Mouse (Mus musculus) lung, postnatal 14 days (tissue): ENCODE measurements around the gene Gm8909.
"Not testable (repeated sequence)": the region's sequence is repeated elsewhere in the genome, so short reads cannot be mapped to it uniquely, and the experiment has no call there.

Experiments used
- DNase-seq: peaks from one replicate; pipeline ENCODE4 v3.0.0; 2021

The Gm8909 gene

DNA sequence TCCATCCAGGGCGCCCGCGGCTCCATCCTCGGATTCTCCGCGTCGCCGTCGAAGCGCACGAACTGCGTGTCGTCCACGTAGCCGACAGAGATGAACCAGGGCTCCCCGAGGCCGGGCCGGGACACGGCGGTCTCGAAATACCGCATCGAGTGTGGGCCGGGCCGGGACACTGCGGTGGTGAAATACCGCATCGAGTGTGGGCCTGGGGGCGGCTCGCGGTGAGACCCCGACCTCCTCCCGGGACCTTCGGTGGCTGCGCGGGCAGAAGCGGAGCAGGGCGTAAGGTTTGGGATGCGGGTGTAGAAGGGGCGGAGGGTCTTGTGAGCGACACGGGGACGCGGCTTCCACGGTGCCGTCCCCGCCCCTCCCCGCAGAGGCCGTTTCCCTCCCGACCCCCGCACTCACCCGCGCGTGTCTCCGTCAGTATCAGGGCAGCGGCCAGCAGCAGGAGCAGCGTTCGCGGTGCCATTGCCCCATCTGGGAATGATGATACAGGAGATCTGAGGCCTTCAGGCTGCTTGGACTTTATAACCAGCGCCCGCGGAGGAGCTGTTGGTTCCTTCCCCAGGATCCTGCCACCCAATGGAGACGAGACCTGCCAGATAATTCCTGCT, at the start of gene Gm8909:
TSS of gene Gm8909 (minus strand) at position 499 of the 614 bp plus-strand sequence.
- no peak for DNase-seq

DNA sequence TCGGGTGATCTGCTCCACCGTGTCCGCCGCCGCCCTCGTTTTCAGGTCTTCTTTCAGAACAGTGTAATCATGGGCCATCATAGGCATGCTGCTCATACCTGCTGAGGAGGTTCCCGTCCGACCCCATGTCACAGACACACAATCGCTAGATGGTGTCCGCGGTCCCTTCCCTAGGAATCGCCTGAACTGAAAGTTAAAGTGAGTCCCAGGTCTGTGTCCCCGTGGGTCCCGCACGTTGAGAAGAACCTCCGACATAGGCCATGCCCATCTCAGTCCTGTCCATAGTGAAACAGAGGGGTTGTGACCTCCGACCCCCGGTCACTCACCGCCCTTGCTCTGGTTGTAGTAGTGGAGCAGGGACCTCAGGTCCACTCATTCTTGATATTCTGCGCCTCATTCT, 47.2 kb upstream of the Gm8909 start:
- no peak for DNase-seq

DNA sequence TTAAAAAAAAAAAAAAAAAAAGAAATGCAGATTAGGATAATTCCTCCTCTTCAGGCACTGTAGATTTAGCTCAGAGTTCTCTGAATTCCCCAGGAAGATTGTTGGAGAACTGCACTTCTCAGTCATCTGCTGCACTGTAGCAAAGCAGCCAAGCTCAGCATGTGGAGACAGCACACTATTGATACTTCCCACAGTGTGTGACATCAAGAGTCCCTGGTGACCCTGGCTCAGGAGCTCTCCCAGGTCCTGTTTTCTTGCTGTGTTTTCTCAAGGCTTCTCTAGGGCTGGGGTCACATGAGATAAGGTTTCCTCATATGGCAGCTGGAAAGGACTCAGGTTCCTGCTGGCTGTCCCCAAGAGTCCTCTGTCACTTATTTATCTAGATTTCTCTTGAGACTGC, 38.5 kb upstream of the Gm8909 start:
- DNase-seq, result no peak

DNA sequence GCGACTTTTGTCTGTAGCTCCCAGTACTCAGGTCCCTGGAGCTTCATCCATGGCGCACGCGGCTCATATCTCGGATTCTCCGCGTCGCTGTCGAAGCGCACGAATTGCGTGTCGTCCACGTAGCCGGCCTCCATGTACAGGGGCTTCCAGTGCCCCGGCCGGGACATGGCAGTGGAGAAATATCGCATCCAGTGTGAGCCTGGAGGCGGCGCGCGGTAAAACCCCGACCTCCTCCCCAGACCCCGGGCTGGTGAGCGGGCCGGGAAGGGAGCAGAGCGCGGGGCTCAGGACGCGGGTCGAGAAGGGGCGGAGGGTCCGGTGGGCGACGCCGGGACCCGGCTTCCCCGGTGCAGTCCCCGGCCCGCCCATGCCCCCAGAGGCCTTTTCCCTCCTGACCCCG, 37.5 kb upstream of the Gm8909 start:
- peak; percentile 5 for DNase-seq

DNA sequence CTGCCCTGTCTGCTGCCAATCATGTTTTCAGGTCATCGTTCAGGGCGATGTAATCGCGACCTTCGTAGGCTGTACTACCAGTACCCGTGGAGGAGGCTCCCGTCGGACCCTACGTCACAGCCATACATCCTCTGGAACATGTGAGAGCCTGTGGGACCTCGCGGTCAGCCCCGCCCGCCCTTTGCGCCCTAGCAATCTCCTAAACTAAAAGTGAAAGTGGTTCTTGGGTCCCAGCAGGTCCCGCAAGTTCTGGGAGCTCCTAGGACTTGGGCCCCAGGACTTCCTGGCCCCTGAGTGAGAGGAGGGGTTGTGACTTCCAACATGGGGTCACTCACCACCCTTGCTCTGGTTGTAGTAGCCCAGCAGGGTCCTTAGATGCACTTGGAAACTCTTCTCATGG, 37.1 kb upstream of the Gm8909 start:
- peak; percentile 21 for DNase-seq

DNA sequence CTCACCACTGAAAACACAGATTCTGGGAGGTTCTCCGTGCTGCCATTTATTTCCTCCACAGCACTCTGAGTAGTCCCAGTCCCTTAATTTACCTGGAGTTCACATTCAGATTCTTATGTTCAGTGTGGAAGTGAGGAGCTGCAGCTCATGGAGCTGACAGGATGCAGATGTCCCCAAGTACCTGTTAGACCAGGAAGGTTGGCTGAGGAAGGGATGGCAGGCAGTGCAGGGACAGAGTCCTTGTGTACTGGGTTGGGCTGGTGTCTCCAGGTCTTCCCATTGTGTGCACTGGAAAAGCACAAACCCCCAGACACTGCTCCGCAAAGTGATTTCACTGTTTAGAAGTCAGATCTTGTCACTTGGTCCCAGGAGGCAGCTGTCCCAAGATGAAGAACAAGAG, 33.5 kb upstream of the Gm8909 start:
- no peak for DNase-seq

DNA sequence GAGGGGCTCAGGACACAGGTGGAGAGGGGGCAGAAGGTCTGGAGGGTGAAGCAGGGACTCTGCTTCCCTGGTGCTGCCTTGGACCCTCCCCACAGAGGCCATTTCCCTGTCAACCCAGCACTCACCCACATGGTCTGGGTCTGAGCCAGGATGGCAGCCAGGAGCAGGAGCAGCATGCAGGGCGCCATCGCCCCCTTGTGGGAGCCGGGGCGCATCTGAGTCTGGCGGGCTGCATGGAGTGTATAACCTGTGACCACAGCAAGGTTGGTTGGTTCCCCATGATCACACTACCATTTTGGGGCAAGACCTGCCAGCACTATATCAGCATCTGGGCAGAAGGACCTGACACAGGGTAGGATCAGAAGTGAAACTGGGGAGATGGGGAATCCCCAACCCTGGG, 30.0 kb upstream of the Gm8909 start:
- DNase-seq, result no peak

DNA sequence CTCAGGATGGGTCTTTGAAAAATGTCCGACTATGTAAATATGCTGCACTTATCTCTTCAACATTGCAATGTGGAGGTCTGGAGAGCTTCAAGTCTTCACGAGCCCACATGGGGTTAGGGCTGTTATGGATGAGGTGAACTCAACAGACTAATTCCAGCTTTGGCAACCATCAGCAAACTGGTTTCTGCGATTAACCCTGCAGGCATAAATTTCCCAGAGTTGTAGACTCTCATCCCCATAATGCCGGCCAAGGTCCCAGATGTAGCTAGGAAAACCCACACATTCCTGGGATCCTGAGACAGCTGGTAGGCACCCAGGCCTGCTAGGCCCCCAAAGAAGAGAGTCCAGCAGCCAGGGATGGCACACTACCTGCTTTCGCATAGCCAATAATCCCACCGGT, 26.1 kb upstream of the Gm8909 start:
- DNase-seq, result no peak

DNA sequence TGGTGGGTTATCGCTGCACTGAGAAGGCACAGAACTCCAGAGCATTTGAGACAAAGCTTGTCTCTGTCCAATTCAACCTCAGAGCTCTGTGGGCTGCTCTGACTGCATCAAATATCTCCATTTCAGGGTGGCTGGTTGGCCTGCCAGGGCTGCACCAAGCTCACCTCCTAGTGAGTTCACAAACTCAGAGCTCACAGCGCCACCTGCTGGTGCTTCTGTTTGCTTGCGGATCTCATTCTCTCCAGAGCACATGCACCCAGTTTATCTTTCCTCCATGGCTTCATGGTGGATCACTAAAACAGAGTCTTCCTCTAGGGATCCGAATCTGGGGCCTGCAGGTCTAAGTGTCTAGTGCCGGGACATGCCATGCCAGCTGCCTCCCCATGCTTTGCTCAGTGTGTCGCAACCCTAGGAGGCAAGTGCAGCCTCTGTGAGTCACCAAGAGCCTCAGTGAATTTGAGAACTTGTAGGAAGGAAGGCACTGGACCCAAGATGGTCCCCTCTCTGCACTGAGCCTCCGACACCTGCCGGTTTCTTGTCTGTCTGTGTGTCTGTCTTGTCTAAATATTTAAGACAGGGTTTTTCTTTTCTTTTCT, 25.3 kb upstream of the Gm8909 start:
- peak; percentile 77 for DNase-seq

DNA sequence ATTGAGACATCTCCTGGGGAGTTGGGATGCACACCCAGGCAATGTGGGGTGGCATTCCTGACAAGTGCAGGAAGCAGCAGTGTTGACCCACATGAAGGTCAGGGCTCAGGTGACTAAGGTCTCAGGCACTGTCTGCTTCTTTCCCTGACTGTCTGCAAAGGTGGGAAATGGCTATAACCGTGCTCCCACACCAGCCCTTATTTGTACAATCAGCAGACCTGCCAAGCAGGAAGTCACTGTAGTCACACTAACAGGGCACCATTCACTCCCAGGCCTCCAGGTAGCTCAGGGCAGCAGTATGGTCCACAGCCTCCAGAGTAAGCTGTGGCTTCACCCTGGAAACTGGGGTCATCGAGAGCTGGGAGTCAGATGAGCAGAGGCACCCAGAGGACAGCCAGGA, 24.0 kb upstream of the Gm8909 start:
- no peak for DNase-seq

DNA sequence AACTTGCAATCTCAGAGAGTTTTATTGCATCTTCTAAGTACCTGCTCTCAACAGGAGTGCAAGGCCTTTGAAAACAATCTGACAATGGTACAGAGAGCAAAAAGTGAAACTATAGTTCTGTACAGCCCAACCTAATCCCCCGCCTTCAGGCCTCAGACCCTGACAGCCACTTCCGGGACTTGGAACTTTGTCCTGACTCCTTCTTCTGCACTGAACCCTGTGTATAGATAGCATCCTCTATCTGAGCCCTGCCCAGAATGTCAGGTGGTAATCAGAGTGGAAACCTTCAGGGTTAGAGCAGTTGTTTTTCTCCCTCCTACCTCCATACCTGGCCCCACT, 21.8 kb upstream of the Gm8909 start, which contains the start of gene H2-T3:
TSS of gene H2-T3 (minus strand) at position 119 of the 339 bp plus-strand sequence.
- no peak for DNase-seq

DNA sequence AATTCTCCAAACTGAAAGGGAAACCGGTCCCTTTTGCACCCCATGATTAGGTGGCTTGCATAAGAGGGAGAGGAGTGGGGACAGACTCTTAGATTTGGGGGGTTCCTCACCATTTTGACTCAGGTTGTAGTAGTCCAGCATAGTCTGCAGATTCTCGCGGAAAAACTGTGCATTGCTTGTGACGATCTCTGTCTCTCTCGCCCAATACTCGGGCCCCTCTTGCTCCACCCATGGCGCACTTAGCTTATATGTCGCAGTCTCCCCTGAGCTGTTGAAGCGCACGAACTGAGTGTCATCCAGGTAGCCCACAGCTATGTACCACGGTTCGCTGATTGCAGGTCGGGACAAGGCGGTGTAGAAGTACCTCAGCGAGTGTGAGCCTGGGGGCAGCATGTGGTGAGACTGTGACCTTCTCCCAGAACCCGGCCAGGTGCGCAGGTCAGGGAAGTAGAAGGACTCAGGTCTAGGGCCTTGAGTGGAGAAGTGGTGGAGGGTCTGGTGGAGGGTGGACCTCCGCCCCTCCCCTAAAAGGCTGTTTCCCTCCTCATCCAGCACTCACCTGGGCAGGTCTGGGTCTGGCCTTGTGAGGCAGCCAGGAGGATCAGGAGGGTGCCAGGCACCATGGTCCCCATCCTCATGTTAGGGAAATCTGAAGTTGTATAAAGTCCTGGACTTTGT, 21.3 kb upstream of the Gm8909 start:
- DNase-seq, result no peak

DNA sequence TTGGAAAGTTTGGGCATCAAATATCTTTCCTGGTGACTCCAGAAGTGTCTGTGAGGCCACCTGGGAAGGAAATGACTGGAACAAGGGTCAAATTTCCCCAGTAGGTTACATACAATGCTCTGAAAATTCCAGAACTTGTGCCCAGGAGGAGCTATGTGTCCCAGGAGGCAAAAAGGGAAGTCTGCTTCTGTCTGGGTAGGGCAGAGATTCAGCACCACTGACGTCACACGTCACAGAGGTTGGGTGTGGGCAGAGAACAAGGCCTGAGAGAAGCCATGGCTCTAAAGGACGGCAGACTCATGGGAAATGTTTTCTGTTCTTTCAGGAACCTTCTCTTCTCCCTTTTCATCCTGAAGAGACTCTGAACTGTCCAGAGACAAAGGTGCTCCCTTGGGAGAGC, 19.2 kb upstream of the Gm8909 start:
- DNase-seq, result no peak

DNA sequence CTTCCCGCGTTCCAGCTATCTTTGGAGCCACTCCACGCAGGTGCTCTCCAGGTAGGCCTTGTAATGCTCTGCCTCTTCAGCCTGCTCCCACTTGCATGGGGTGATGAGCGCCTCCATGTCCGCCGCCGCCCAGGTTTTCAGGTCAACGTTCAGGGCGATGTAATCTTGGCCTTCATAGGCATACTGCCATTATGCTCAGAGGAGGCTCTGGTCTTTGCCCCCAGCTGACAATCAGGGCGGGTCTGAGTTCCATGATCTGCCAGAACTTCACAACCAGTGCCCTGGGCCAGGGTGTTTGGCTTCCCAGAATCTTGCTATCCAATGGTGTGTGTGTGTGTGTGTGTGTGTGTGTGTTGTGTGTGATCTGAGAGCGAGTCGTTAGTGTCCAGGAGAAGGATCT, 13.9 kb upstream of the Gm8909 start:
- DNase-seq, result no peak

DNA sequence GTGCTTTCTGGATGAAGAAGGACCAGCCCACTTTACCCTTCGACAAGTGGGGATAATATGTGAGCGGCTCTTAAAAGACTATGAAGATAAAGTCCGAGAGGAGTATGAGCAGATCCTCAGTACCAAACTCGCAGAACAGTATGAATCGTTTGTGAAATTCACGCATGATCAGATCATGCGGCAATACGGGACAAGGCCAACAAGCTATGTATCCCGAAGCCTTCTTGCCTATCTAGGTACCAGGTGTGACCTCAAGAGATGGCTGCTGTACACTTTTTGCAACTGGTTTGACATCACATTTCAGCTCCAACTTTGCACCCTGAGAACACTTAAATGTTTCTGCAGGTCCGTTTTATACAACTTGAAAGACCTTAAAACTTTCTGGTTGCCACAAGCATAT, 11.1 kb upstream of the Gm8909 start:
- DNase-seq, result not testable (repeated sequence)

DNA sequence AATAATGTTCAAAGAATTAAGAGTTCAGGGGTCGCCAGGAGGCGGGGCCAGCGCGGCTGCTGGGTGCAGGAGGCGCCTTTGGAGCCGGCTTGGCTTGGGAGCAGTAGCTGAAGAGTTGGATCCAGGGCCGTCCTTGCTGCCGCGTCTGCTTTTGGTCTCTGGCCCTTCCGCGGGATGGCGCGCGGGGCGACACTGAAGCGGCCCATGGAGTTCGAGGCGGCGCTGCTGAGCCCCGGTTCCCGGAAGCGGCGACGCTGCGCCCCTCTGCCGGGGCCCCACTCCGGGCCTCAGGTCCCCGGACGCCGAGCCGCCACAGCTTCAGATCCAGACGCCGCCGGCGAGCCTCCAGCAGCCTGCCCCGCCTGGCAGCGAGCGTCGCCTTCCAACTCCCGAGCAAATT, 10.6 kb upstream of the Gm8909 start:
- peak; percentile 17 for DNase-seq

DNA sequence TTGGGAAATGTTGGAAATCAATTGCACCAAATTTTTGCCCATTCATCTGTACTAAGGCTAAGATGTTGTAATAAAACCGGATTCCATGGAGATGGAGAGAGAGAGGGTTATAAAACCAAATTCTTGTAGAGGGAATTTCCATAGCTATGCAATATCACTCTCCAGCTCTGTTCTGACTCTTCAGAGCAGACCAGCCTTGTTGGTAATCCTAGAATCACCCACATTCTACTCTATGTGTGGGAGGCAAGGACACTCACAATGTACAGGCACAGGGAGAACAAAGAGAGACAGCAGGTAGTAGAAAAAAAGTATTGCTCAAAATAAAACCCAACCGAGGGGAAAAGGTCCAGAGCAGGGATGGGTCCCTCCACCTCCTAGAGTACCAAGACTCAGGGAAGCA, 7.8 kb upstream of the Gm8909 start:
- not testable (repeated sequence) for DNase-seq

DNA sequence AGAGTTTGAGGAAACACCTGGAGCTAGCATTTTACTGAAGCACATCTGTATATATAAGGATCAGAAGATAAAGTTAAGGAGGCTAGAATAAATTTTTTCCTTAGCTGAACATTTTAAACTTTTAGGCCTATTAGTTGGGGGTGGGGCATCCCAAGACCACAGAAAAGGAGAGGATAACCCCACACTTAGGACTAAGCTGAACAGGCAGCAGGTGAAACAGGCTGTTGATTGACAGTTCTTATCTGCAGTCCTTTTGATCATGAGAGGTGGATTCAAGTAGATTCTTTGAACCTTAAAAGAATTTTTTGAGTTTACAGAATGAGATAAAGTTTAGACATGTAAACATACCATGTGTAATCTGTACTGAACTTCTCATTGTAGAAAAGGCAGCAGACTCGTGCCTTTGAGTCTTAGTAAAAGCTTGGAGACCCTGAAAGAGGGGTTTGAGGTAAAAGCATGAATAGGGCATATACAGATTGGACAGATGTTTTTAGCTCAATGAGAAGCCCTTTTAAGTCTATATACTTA, 2.0 kb upstream of the Gm8909 start:
- DNase-seq, result no peak

DNA sequence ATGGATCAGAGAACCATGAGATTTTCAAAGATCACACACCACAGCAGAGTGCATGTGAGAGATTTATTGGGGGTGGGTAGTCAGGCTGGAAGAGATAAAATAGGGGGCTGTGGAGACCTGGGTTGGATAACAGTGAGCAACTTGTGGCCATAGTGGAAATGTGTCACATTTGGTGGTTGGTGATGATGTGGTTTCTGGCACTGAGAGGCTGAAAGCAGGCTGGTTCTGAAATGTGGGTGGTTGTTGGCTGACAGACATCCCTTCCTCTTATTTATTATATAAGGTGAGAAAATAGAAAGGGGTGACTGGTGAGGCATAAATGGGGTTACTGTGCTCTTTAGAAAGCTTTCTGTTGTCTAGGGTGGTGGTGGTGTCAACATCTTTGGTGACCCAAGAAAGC, 1.4 kb upstream of the Gm8909 start:
- DNase-seq, result no peak

DNA sequence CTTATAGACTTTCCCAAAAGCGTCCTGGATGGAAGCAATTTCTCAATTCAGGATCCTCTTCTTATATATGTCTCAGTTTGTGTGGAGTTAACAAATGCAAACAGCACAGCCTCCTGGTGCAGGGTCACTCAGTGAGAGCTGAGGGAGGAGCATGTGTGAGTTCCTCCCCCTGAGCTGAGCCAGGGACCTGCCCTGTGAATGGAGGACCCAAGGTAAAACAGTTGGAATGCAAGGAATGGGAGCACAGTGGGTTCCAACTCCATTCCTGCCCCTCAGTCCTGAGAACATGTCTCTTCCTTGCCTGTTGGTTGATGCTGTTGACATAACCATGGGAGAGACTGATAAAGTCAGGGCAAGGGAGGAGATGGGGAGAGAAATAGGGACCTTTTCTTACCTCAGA, 757 bp upstream of the Gm8909 start:
- not testable (repeated sequence) for DNase-seq

DNA sequence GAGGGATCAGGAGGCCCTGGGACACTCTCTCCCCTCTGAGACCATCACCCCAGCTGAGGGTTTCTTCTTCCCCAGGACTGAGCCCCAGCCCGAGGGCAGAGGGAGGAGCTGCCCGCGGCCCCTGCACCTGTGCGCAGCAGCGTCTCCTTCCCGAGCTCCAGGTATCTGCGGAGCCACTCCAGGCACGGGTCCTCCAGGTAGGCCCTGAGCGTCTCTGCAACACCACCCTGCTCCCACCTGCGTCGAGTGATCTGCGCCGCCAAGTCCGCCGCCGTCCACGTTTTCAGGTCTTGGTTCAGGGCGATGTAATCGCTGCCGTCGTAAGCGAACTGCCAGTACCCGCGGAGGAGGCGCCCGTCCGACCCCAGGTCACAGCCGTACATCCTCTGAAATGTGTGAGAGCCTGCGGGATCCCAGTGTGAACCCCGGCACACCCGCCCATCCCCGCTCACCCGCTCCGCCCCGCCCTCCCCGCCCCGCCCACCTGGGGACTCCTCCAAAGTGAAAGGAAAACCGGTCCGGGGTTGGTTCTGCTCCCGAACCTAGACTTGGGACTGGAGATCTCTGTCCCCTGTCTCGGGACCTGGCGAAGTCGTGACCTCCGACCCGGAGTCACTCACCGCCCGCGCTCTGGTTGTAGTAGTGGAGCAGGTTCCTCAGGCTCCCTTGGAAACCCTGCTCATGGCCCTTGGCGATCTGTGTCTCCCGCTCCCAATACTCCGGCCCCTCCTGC, 865 bp downstream of the Gm8909 start:
- no peak for DNase-seq

DNA sequence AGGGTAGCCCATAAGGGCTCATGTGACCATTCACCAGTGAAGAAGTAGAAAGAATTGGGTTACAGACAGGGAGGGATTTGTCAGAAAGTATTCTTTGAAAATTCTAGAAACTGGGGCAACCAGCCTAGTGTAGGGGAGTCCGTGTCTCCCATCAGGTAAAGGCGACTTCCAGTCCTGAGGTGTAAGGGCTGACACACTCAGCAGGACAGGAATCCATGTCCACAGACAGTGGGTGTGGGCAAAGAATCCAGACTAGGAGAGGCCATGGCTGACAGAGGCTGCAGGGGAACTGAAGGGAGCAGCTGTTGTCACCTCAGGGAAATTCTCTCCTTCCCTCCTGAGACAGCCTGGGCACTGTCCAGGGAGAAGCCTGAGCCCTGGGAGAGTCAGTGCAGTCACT, 1.4 kb downstream of the Gm8909 start:
- not testable (repeated sequence) for DNase-seq

DNA sequence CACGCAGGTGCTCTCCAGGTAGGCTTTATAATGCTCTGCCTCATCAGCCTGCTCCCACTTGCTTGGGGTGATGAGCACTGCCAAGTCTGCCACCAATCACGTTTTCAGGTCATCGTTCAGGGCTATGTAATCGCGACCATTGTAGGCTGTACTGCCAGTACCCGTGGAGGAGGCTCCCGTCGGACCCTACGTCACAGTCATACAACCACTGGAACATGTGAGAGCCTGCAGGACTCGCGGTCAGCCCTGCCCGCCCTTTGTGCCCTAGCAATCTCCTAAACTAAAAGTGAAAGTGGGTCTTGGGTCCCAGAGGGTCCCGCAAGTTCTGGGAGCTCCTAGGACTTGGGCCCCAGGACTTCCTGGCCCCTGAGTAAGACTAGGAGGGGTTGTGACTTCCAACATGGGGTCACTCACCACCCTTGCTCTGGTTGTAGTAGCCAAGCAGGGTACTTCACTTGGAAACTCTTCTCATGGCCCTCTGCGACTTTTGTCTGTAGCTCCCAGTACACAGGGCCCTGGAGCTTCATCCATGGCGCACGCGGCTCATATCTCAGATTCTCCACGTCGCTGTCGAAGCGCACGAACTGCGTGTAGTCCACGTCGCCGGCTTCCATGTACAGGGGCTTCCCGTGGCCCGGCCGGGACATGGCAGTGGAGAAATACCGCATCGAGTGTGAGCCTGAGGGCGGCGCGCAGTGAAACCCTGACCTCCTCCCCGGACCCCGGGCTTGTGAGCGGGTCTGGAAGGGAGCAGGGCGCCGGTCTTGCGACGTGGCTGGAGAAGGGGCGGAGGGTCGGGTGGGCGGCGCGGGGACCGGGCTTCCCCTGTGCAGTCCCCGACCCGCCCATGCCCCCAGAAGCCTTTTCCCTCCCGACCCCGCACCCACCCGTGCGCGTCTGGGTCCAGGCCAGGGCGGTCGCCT, 6.9 kb downstream of the Gm8909 start:
- DNase-seq, result no peak
